Mouse (Mus musculus) adrenal gland, adult 10 weeks (tissue): ENCODE measurements around the gene 4930455H04Rik. TPM values are rescaled to one million over a fixed set of nuclear protein-coding genes. Genes with fewer than 3 reads are reported as not detected.

Experiments used
- polyA plus RNA-seq: library from polyadenylated mRNA; stranded (reverse); fragments of 350-450 nt; fragmentation: Illumina TruSeq; extraction: RNeasy Lipid Tissue Mini Kit (QIAGEN cat#74804); gene quantifications from one replicate; pipeline ENCODE4 v1.2.3, GENCODE M21; 2014; ENCODE audit warnings: low read depth, low replicate concordance

4930455H04Rik gene
- polyA plus RNA-seq, result not detected

DNA sequence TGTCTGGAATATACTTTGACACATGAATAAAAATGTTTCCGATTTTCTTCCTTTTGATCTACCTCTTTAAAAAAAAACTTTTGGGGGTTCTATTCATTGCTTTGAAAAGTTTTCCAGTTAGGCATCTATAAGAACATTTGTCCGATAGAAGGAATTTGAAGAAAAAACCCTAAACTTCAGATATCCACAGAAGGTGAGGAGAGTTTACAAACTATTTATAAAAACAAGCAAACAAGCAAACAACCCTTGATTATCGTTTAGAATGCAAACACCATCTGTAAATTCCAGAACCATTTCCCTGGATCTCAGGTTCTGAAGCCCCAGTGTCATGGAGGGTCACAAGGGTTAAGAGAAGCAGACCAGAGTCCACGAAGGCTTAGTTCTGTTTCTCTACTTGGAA, at the start of gene 4930455H04Rik:
Gene 4930455H04Rik (plus strand): TSS at position 301 of the 400 bp plus-strand sequence.

DNA sequence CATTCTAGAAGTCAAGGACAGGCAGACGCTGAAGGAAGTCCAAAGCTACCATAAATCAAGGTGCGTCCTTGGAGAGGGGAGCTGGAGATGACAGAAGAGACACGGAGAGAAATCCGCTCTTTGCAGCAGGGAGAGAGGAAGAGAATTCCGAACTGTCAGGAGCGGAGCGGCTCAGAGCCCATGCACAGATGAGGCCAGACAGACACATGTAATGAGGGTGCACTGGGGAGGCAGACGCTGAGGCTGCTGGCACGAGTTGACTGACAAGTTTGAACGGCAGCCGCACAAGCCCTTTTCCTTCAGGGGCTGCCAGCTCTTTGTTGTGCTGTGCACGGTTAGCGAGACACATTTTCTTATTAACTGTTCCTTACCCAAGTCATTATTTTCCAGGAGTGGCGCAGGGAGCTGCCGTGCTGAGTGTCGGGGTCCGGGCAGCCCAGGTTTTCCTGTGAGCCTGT, 502 bp downstream of the 4930455H04Rik start, which contains the start of gene Palmd:
Gene Palmd (minus strand): TSS at position 448 of the 458 bp plus-strand sequence.

Other genes starting within 250 kb of the 4930455H04Rik start
- gene Agl, start 160.1 kb upstream of the 4930455H04Rik start, polyA plus RNA-seq, result 76.0 TPM
- gene Frrs1, start 108.8 kb upstream of the 4930455H04Rik start, polyA plus RNA-seq, result 14.7 TPM
- 171 TPM for gene Palmd, start 720 bp downstream of the 4930455H04Rik start, polyA plus RNA-seq